Mouse (Mus musculus) spleen, adult 2 months (tissue): ENCODE measurements around the gene Tmem189.

Experiments used
- CTCF ChIP-seq: fragments of 200-500 bp; IDR thresholded peaks from 2 replicates; pipeline ENCODE4 v1.5.1; 2011; ENCODE audit warnings: mild to moderate bottlenecking, inconsistent platforms; ENCODE audit not compliant: insufficient read depth, insufficient read length, insufficient replicate concordance; ENCODE audit errors: extremely low read depth
- POLR2A ChIP-seq: fragments of 200-500 bp; IDR thresholded peaks from 2 replicates; pipeline ENCODE4 v1.6.1; 2011; ENCODE audit warnings: low read depth, low read length, inconsistent platforms

DNA sequence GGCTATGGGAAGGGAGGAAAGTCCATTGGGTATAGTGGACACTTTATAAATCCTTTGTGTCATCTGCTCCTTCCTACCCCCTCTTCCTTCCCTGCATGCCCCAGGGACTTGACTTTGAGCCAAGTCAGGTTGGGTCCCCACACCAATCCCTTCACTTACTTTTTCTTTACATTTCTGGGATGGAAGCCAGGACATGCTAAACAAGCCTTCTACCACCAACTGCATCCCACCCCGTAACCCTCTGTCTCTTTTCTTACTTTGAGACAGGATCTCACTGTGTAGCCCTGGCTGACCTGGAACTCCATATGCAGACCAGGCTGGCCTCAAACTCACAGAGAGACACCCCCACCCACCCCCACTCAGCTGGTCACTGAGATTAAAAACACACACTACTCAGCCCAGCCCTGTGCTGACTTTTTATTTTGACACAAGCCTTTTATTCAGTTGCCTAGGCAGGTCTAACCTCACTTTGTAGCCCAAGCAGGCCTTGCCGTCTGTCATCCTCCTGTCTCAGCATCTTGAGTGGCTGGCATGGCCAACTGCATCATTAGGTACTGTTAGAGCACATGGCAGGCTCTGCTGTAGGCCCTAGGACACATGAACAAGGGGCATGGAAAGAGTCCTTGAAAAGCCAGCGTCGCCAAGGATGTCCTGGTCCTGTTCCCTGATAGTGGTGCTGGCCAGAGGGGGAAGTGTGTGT lies 95.9 kb downstream of the Tmem189 start:
- TF ChIP-seq CTCF (no peak), POLR2A (no peak)
